Mouse (Mus musculus): ENCODE data around the gene Mark4.

The Mark4 gene

GRCm38 (mm10) chr7:19458591-19459111, at the start of gene Mark4:
Gene Mark4, minus strand, starts transcription at chr7:19458821.
- peak; percentile 73 to 78 for DNase-seq

- DNase-seq: no peak
These were observed 49.0 kb upstream of the Mark4 start for GRCm38 (mm10) chr7:19507612-19507981.

- DNase-seq: peak; percentile 55 to 72
These were observed 48.5 kb upstream of the Mark4 start for GRCm38 (mm10) chr7:19506969-19507611.

- DNase-seq: no peak
These were observed 47.7 kb upstream of the Mark4 start for GRCm38 (mm10) chr7:19506326-19506725.

- peak; percentile 34 to 38 for DNase-seq
These were observed 45.0 kb upstream of the Mark4 start for GRCm38 (mm10) chr7:19503481-19504068.

- DNase-seq: no peak
These were observed 43.0 kb upstream of the Mark4 start for GRCm38 (mm10) chr7:19501658-19502057.

- DNase-seq: no peak
These were observed 42.1 kb upstream of the Mark4 start for GRCm38 (mm10) chr7:19500420-19501363.

GRCm38 (mm10) chr7:19498326-19498725, 39.7 kb upstream of the Mark4 start:
- DNase-seq: no peak

GRCm38 (mm10) chr7:19496214-19496555, 37.6 kb upstream of the Mark4 start:
- no peak for DNase-seq

GRCm38 (mm10) chr7:19495521-19496213, 37.0 kb upstream of the Mark4 start:
- DNase-seq: no peak

GRCm38 (mm10) chr7:19494751-19495474, 36.3 kb upstream of the Mark4 start:
- DNase-seq: no peak

GRCm38 (mm10) chr7:19491731-19492130, 33.1 kb upstream of the Mark4 start:
- no peak for DNase-seq

GRCm38 (mm10) chr7:19489525-19489924, 30.9 kb upstream of the Mark4 start:
- DNase-seq: no peak

- DNase-seq: no peak
These were observed 27.9 kb upstream of the Mark4 start for GRCm38 (mm10) chr7:19486549-19486948.

GRCm38 (mm10) chr7:19485488-19485887, 26.9 kb upstream of the Mark4 start:
- DNase-seq: no peak

- DNase-seq: no peak
These were observed 24.7 kb upstream of the Mark4 start for GRCm38 (mm10) chr7:19483281-19483680.

- no peak for DNase-seq
These were observed 19.2 kb upstream of the Mark4 start for GRCm38 (mm10) chr7:19477624-19478384.

GRCm38 (mm10) chr7:19477084-19477483, 18.5 kb upstream of the Mark4 start:
- no peak for DNase-seq

GRCm38 (mm10) chr7:19473875-19474443, 15.3 kb upstream of the Mark4 start:
- DNase-seq: peak; percentile 30 to 52

GRCm38 (mm10) chr7:19472403-19472802, 13.8 kb upstream of the Mark4 start:
- DNase-seq: no peak

- no peak for DNase-seq
These were observed 11.7 kb upstream of the Mark4 start for GRCm38 (mm10) chr7:19470308-19470707.
